12 mouse cellular contexts compared by ENCODE assay signal in genomic region chr15:52928408-52928807, GRCm38 (mm10).
DNase-seq lines count a peak whose midpoint lies in the region; ATAC-seq and TF ChIP-seq lines count a peak whose summit lies in the region.
"Had no signal": no experiment of that assay in that cellular context is flagged by ENCODE, and none has a peak within 500 bp of the region (broad histone marks: within the 10 kb centered on the region; RNA-seq: fewer than 3 reads in every experiment).

No protein-coding gene starts in this region.

- no peak overlapping the region for H3K27ac ChIP-seq in kidney, embryonic 14.5 days (ENCODE audit: low read depth, low read length)
- H3K27ac ChIP-seq: liver, embryonic 15.5 days; midbrain, embryonic 15.5 days had no signal

- TF ChIP-seq CTCF in C2C12 (IDR thresholded peaks at IDR 0.05; ENCODE audit: control insufficient read depth, insufficient read depth, insufficient read length) = no peak

- H3K36me3 ChIP-seq in kidney, embryonic 14.5 days (ENCODE audit: control insufficient read depth, insufficient read depth, low read length) = no peaks in the 10 kb centered on the region
- no peaks in the 10 kb centered on the region for H3K36me3 ChIP-seq in C2C12 (ENCODE audit: control insufficient read depth, insufficient read depth)
- H3K36me3 ChIP-seq: liver, embryonic 15.5 days; midbrain, embryonic 15.5 days had no signal

- no peaks in the 10 kb centered on the region for H3K79me3 ChIP-seq in C2C12 (ENCODE audit: low read depth)

- H3ac ChIP-seq in C2C12 (ENCODE audit: control insufficient read depth, insufficient read length, low read depth) = no peak overlapping the region

- no peak for DNase-seq in kidney, adult 8-10 months
- DNase-seq in left cerebral cortex, adult 8-10 months (ENCODE audit: low spot score in 2 of 2) = no peak
- DNase-seq in cerebellum, adult 11-12 months = no peak
- no peak for DNase-seq in right cerebral cortex, postnatal 25 days
- DNase-seq: gastrocnemius, postnatal 10 days; heart, postnatal 36 days had no signal

- no peak overlapping the region for H3K9ac ChIP-seq in kidney, embryonic 14.5 days (ENCODE audit: low read depth, low read length)
- H3K9ac ChIP-seq: liver, embryonic 15.5 days; midbrain, embryonic 15.5 days had no signal

- no peaks in the 10 kb centered on the region for H3K27me3 ChIP-seq in kidney, embryonic 14.5 days (ENCODE audit: control insufficient read depth, insufficient read depth, low read length)
- no peaks in the 10 kb centered on the region for H3K27me3 ChIP-seq in C2C12 (ENCODE audit: control insufficient read depth, insufficient read depth, insufficient read length)
- H3K27me3 ChIP-seq: liver, embryonic 15.5 days; midbrain, embryonic 15.5 days had no signal

- H3K79me2 ChIP-seq in C2C12 (ENCODE audit: control insufficient read depth, insufficient read depth) = no peaks in the 10 kb centered on the region

- no peak overlapping the region for H3K4me3 ChIP-seq in kidney, embryonic 14.5 days (ENCODE audit: low read length)
- no peak overlapping the region for H3K4me3 ChIP-seq in C2C12 (ENCODE audit: insufficient read depth, poor library complexity, severe bottlenecking)
- H3K4me3 ChIP-seq: liver, embryonic 15.5 days; midbrain, embryonic 15.5 days had no signal

- WGBS in kidney, embryonic 14.5 days = 37% methylated on average over 3 of the region's 3 CpGs

- H3K9me3 ChIP-seq in kidney, embryonic 14.5 days (ENCODE audit: control insufficient read depth, low read length) = no peaks in the 10 kb centered on the region
- H3K9me3 ChIP-seq: liver, embryonic 15.5 days; midbrain, embryonic 15.5 days had no signal

- ATAC-seq in kidney, embryonic 14.5 days (ENCODE audit: low FRiP score, low TSS enrichment) = peak; percentile 73; the same call in 1 of the 2 replicates
- ATAC-seq in activated CD4-positive, CD25-positive, alpha-beta regulatory T cell, adult 4 months = peak; percentile 79
- peak; percentile 94 for ATAC-seq in inflammation-experienced regulatory T-cells, adult 6 months
- ATAC-seq: midbrain, embryonic 15.5 days had no signal

- H3K4me1 ChIP-seq in kidney, embryonic 14.5 days (ENCODE audit: control insufficient read depth, insufficient read depth, low read length) = no peaks in the 10 kb centered on the region
- H3K4me1 ChIP-seq: liver, embryonic 15.5 days; midbrain, embryonic 15.5 days had no signal

- no peak overlapping the region for H3K4me2 ChIP-seq in kidney, embryonic 14.5 days (replicated peaks; ENCODE audit: low read depth, low read length)
- H3K4me2 ChIP-seq: liver, embryonic 15.5 days; midbrain, embryonic 15.5 days had no signal

TF ChIP-seq in C2C12, 6 proteins besides CTCF, POLR2A, EP300 and RAD21:
- TF ChIP-seq USF1 (IDR thresholded peaks at IDR 0.05; ENCODE audit: low read depth) (peak; percentile 99), MYOG (IDR thresholded peaks at IDR 0.05; ENCODE audit: control insufficient read depth, extremely low read depth, insufficient read length) (no peak), FOSL1 (IDR thresholded peaks at IDR 0.05; ENCODE audit: insufficient read depth, low read length, poor library complexity, severe bottlenecking) (peak; percentile 11), CEBPB (IDR thresholded peaks at IDR 0.05; ENCODE audit: low read depth) (peak; percentile 76), MAX (IDR thresholded peaks at IDR 0.05) (peak; percentile 96), MYOD1 (IDR thresholded peaks at IDR 0.05; ENCODE audit: control insufficient read depth, insufficient read length, low read depth) (peak; percentile 78)
